Mouse (Mus musculus) urinary bladder, adult 2 months (tissue): ENCODE measurements around the gene Mat2a. TPM values are rescaled to one million over a fixed set of nuclear protein-coding genes. Genes with fewer than 3 reads are reported as not detected.
"Not testable (repeated sequence)": the region's sequence is repeated elsewhere in the genome, so short reads cannot be mapped to it uniquely, and the experiment has no call there.

Source experiments
- DNase-seq: peaks from one replicate; pipeline ENCODE4 v3.0.0; 2022; ENCODE audit warnings: low spot score
- polyA plus RNA-seq: library from polyadenylated mRNA; depleted of rRNA; stranded (reverse); fragments of >200 nt; gene quantifications from 2 replicates; pipeline ENCODE4 v1.2.3, GENCODE M21; 2012

Gene Mat2a
- polyA plus RNA-seq, 1 experiment = 243 TPM

- DNase-seq = no peak
Observed at GRCm38 (mm10) chr6:72454833-72455373, 15.5 kb upstream of the Mat2a start.

GRCm38 (mm10) chr6:72454072-72454746 is 14.9 kb upstream of the Mat2a start:
- DNase-seq = no peak

GRCm38 (mm10) chr6:72453578-72453977 is 14.2 kb upstream of the Mat2a start:
- no peak for DNase-seq

GRCm38 (mm10) chr6:72452329-72452728 is 13.0 kb upstream of the Mat2a start:
- no peak for DNase-seq

- DNase-seq = not testable (repeated sequence)
Observed at GRCm38 (mm10) chr6:72451778-72452177, 12.4 kb upstream of the Mat2a start.

GRCm38 (mm10) chr6:72447487-72447886 is 8.1 kb upstream of the Mat2a start:
- no peak for DNase-seq

- DNase-seq = no peak
Observed at GRCm38 (mm10) chr6:72445011-72445410, 5.7 kb upstream of the Mat2a start.

- DNase-seq = no peak
Observed at GRCm38 (mm10) chr6:72442921-72443604, 3.7 kb upstream of the Mat2a start.

- no peak for DNase-seq
Observed at GRCm38 (mm10) chr6:72440186-72440990, 1.0 kb upstream of the Mat2a start.

- peak; percentile 81 for DNase-seq
Observed at GRCm38 (mm10) chr6:72438862-72439354, 450 bp downstream of the Mat2a start.

GRCm38 (mm10) chr6:72438226-72438625 is 1.1 kb downstream of the Mat2a start:
- DNase-seq = no peak

- no peak for DNase-seq
Observed at GRCm38 (mm10) chr6:72432153-72432552, 7.2 kb downstream of the Mat2a start.

- no peak for DNase-seq
Observed at GRCm38 (mm10) chr6:72430989-72431921, 8.1 kb downstream of the Mat2a start.

GRCm38 (mm10) chr6:72429061-72429842 is 10.1 kb downstream of the Mat2a start:
- DNase-seq = no peak

GRCm38 (mm10) chr6:72428036-72428435 is 11.3 kb downstream of the Mat2a start:
- DNase-seq = peak; percentile 61

- DNase-seq = no peak
Observed at GRCm38 (mm10) chr6:72425646-72426045, 13.7 kb downstream of the Mat2a start.

- DNase-seq = no peak
Observed at GRCm38 (mm10) chr6:72420901-72421300, 18.5 kb downstream of the Mat2a start.

- no peak for DNase-seq
Observed at GRCm38 (mm10) chr6:72419806-72420205, 19.6 kb downstream of the Mat2a start.

GRCm38 (mm10) chr6:72418279-72418678 is 21.1 kb downstream of the Mat2a start:
- no peak for DNase-seq
